Mouse (Mus musculus) right cerebral cortex, postnatal 4 days (tissue): ENCODE measurements at regions not wholly inside any gene's neighbourhood (a gene's known extent, or its start where the extent isn't known, plus 50 kb on each side); places are given as distances from the start of the nearest gene placed in this dataset.
"Not testable (repeated sequence)": the region's sequence is repeated elsewhere in the genome, so short reads cannot be mapped to it uniquely, and the experiment has no call there.

Source experiments
- DNase-seq: peaks from one replicate; pipeline ENCODE4 v3.0.0-alpha.2; 2022

DNA sequence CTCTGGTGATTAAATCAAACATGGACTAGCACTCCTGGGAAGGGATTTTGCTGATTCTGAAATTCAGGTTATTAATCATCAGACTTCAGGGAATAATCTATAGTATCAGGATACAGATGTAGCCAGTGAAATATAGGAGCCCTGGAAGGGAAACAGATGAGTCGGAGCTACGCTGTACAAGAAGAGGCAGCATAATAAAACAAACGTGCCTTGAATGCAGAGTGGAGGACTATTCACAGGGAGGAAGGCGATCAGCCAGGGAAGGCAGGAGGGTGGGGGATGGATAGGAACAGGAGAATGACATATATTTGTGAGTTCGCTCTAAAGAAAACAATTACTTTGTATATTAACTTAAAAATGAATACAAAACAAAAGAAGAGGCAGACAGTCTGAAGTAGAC lies 286.6 kb upstream of the Got2 start:
- DNase-seq, result no peak

DNA sequence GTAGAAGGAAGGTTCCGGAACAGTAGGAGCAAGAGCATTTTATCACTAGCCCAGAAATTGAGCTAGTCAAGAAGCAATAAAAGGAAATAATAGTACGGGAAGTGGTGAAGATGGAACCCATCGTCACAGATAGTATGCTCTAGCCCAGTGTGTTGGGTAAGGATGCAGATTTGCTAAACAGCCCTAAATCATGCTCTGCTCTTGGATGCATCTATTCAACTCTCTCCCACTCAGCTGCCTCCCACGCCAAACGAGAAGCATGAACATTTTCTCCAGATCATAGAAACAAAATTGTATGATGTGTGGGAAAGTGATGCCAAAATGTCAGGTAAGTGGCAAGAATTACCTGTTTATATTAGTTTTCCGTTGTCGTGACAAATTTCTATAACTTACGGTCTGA lies 276.6 kb upstream of the Got2 start:
- DNase-seq, result no peak

DNA sequence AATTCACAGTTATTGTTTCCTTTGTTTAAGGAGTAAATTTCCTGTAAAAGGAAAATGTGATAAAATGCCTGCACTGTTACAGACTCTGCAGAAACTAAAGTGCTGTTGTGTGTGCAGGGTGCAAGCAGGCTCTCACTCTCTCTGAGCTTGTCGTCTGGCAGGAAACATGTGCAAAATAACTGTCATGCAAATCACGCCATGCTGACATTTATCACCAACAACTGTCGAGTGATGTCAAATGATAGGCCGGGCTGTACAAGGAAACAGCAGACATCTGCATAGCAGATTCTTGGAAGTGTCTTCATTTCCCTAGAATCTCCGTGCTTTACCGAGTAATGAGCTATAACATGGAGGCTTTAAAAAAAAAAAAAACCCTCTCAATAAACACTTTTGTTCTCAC lies 271.6 kb upstream of the Got2 start:
- DNase-seq, result no peak

DNA sequence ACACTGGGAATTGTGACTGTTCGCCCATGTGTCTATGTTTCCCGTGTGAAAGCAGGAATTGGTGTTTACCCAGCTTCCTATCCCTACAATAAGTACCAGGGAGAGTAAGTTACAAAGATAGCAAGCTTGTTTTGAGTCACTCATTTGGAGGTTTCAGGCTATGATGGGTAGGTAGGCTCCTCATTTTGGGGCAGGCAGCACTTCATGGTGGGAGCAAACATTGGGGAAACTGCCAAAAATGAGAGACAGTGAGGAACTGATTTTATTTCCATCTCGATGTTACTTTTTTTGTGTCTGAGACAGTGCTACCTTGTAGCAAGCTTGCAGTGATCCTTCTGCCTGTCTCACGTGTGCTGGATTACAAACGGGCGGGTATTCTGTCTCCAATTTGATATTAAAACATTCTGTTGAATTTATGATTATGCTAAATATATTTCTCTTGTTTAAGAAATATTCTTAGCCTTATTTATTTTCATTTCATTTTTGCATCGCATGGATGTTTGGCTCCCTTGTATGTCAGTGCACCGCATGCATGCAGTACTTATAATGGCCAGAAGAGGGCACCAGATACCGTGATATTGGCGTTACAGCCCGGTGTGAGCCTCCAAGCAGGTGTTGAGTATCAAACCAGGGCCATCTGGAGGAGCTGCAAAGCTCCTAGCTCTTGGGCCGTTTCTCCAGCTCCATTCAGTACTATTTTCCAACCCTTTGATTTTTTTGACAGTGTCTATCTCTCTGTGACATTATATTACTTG lies 264.3 kb upstream of the Got2 start:
- DNase-seq, result peak; percentile 72

DNA sequence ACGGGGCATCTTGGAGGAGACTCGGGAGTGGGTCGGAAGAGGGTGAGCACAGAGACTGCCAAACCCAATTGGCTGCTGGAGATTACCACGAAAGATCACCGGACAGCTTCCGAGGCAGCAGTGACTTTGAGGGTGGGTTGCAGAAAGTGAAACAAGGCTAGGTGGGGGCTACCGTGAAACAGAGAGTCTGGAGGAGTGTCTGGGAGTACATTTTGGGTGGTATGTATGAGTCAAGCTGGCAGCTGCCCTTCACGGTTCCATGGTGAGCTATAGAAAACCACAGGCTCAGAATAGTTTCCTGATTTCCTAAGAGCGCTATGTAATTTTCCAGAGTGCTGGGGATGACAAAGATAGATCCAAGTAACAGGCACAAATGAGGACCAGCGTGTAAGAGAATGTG lies 263.7 kb upstream of the Got2 start:
- DNase-seq, result peak; percentile 8

DNA sequence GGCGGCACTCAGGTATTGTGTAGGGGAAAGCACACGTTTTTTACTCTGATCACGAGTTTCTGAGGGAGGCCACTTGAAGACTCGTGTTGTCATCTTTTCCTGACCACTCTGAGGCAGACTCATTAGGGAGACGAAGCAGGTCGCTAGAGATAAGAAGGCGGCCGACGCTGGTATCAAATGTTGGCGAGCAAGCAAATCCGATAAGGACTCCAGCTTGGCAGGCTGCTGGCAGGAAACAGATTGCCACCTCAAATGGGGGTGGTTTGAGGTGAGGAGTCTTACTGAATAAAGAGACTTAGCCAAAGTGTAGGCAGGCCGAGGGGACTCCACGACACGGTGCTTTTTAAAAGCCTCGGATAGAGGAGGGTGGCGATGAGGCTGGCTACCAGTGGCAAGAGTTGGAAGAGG lies 262.7 kb upstream of the Got2 start:
- DNase-seq, result peak; percentile 23

DNA sequence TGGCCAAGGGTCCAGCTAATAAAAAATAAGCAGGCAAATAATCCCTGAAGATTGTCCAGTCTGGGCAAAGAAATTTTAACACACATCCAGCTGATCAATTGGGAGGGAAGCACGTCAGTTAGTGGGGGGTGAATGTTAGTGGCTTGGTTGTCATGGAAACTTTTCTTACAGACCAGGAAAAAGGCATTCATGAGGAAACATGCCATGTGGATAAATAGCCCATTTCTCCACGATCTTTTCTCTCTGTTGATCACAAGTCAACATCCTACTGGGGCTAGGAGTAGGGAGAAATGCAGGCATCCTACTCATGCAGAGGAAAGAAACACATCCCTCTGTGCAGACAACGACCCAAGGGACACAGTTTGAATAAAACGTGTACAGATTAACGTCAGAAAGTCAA lies 243.8 kb upstream of the Got2 start:
- no peak for DNase-seq

DNA sequence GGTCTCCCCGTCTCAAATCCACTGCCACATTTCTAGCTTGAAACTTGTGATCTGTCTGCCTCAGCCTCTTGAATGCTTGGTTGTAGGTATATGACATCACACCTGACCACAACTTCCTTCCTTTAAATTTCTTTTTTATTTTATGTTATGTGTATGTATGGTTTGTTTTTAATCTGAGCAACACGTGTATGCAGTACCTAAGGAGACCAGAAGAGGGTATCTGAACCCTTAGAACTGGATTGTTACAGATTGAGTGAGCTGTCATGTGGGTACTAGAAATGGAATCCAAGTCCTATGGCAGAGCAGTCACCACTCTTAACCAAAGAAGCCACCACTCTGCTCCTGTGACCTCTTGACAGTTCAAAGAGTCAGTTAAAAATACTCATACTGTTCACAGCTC lies 240.0 kb upstream of the Got2 start:
- DNase-seq, result no peak

DNA sequence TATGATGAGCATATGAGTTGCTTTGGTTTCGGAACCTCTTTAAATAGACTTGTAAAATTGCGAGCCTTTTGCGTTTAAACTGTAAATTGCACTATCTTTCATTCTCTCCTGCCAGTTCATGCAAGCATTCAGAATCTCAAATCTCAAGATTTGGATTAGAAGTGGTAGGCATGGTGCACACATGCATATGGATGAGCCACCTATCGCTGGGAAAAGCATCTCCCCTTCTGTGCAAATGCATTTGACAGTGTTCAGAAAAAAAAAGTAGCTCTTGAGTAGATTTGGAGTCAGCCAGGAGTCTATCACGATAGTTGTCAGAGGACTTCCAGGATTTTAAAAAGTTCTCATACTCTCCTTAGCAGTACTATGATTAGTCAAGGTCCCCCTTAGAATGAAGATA lies 212.5 kb upstream of the Got2 start:
- no peak for DNase-seq

DNA sequence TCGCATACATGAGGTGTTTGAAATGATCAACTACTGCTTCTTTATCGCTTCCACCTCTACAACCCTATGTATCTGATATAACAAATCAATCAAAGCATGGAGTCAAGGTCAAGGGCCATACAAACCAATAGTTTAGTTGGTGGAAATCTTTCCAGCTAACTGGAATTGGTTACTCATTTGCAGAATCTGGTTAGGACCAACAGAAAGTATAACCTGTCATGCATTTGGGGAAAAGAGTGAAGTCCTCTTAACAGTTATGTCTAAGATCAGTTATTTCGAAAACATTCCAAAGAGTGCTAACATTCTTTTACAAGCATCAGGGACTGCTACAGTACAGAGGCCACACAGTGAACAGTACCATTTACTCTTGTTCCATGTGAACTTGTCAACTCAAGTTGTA lies 204.6 kb upstream of the Got2 start:
- DNase-seq, result no peak

DNA sequence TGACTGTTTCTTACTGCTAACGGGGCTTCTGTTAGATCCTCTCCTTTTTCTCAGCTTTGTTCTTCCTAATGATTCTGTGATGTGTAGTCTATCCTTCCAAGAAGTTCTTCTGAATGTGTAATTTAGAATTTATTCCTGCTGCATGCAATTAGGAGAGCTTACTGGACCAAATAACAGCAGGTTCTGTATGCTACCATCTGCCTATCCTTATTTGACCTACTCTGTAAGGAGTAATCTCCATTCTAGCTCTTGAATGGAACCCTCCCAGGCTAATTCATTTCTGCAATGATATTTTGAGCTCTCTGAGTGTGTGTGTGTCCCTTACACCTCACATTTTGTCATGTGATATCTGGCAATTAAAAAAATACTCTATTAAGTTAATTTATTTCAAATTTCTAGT lies 201.9 kb upstream of the Got2 start:
- DNase-seq, result no peak

DNA sequence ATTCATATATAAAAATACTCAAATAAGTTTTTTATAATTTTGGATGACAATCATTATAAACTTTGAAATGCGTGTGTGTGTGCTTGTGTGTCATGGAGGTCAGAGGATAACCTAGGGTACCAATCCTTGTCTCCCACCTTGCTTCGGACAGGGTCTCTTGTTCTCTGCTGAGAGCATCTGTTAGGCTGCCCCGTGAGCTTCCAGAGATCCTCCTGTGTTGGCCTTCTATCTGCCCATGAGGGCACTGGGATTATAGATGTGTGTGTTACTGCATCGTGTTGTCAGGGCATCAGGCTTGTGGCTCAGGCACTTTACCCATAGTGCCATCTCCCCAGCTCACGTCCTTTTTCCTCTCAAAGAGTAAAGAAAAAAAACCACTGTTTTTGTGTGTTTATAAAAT lies 180.0 kb upstream of the Got2 start:
- DNase-seq, result no peak

DNA sequence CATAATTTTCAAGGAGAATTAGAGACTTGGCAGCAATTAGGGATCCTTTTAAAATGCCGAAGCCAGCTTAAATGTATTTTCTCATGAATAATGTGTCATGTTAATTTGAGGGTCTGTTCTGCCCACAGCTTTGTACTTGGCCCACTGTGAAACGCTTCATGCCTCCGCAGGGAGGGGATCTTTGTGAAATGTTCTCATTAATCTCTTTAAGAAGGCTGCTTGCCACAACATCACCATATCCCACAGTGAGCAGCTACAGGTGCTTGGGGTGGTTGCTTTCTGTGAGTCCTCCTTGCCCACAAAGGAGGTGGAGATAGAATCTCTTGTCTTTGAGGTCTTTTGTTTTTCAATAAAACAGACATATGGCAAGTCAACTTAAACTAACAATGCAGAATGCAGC lies 159.3 kb upstream of the Got2 start:
- no peak for DNase-seq

DNA sequence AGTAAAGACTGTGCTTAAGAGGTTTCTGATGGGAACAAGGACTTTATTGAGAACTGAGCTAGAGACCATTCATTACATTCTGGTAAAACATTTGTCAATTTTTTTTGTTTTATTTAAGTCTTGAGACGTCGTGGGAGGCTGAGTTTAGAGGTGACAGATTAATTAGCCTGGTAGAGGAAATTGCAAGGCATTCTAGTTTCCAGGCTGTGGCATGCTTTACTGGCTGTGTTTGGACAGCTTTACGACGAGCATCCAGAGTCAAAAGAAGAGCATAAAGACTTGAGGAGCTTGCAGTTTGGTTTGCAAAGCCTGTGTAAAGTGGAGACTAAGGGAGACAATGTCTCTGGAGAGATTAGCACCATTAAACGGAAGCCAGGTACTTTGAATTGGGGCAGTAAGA lies 154.0 kb upstream of the Got2 start:
- DNase-seq, result no peak

DNA sequence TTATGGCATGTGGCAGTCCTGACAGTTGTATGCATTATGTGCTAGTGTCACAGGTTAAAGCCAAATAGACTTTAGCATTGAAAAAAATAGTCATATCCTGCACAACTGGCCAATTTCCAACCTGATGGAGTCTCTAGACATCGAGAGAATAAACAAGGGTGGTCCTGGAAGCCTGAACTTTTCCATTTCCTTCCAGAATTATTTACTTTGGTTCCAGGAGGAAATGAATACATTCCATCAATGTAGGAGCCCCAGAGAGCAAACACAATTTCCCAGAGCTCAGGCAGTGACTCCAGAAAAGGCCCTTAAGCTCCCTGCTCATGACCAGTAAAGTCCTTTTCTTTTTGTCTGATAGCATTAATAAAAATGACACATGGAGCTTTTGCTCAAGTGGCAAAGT lies 151.9 kb upstream of the Got2 start:
- DNase-seq, result no peak

DNA sequence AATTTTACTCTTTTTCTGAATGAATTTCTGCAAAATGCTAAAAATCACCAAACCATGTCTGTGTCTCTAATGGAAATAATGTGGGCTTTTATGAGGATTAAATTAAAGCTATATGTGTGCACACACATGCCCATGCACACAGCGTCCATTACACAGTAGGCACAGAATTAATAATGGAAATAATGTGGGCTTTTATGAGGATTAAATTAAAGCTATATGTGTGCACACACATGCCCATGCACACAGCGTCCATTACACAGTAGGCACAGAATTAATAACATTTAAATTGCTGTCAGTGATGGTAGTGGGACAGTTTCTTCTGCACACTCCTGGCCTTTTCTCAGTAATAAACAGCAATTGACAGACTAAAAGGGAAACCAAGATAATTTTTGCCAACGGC lies 130.4 kb upstream of the Got2 start:
- not testable (repeated sequence) for DNase-seq

DNA sequence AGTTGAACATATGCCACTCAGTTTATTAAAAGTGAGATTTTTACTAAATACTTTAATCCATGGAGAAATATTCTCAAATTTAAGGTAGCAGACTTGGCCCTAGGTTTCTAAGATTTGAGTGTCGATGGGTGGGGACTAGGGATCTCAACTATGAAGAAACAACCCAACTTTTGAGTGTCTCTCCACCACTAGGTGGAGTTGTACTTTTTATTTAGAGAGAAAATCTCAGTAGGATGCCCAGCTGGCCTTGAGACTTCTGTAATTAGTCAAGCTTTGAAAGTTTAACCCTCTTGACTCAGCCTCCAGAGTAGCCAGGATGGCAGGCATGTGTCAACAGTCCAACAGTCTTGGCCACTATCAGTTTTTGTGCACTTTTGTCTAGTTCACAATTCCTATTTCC lies 123.7 kb upstream of the Got2 start:
- no peak for DNase-seq

DNA sequence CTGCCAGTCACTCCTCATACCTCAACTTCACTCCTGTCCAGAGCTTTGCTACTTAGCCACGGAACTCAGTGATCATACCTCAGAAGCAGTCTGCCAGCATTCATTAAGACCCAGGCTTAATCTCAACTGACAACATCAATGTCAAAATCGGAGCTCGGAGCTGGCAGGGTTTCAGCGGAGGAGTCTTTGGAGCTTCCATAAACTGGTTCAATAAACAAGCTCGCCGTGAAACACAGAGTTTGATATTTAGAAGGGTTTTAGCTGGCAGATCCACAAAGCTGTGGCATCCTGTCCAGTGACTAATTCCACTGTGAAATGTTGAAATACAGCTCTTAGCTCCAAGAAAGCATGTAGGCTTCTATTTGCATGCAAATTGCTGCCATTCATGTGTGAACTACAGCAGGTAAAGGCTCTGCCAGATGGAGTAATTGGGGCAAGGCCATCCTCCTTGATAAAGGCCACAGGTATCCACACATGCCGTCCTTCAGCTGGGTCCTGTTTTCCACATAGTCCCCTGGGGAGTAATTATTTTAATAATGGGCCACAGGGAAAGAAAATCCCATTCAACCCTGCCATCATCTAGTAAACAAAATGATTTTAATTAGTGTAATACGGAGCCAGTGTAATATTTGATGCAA lies 103.6 kb upstream of the Got2 start:
- peak; percentile 9 for DNase-seq

DNA sequence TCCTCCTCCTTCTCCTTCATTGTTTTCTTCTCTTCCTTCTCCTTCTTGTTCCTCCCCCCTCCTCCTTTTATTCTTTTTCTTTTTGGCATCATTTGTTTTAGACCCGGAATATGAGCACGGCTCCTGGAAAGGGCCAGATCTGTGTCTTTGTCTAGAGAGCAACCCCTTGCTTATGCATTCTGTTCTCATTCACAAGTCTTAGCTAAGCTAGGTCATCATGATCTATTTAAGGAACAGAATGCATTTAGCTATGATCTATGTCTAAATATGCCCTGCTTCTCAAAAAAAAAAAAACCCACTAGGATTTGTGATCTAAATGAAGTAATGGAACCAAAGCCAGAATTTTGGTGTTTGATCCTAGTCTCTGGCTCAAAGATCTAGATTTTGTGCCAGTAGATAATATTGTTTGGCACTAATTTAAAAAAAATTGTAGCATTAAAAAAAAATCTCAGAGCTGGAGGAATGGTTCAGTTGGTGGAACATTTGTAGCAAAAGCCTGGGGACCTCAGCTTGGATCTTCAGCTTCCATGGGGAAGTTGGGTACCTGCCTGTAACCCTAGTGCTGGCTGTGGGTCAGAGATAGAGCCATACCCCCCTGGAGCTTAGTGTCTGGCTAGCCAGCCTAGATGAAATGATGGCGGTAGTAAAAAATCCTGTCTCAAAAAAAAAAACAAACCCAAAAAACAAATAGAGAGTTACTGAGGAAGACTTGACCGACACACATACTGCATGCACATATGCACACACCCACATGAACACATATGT lies 100.5 kb upstream of the Got2 start:
- DNase-seq, result no peak

DNA sequence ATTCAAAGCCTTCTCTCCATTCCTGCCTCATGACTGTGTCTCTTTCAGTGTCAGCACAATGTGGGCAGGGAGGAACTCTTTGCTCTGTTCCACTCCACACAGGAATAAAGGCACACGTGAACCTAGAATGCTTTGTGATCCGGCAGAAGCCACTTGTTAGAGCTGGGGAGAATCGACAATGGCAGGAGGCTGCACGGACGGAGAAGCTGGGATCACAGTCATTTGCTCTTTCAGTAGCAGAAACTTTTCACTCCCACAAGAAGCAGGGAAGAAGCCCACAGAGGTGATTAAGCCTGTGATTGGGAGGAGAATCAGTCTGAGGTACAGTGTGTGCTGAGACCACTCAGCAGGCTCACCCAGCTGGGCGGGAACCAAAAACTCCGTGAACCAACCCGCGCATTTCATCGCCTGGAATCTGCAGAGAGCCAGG lies 98.7 kb upstream of the Got2 start:
- peak; percentile 15 for DNase-seq

DNA sequence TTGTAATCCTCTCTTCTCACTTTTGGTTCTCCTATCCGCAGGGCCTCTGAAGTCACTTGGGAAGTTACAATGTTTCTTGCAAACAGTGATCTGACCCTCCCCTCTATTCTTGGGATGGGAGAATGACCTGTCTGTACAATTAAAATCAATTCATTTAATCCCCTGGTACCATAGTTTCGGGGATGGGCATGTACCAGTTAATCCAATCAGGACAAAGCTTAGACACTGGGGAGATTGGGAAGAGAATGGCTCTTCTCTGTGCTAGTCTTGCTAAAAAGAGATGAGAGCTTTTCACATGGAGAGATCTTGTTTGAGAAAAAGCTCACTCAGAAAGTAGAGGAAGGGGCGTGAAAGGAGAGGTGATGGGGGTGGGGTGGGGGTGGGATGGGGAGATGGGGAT lies 98.1 kb upstream of the Got2 start:
- DNase-seq, result no peak

DNA sequence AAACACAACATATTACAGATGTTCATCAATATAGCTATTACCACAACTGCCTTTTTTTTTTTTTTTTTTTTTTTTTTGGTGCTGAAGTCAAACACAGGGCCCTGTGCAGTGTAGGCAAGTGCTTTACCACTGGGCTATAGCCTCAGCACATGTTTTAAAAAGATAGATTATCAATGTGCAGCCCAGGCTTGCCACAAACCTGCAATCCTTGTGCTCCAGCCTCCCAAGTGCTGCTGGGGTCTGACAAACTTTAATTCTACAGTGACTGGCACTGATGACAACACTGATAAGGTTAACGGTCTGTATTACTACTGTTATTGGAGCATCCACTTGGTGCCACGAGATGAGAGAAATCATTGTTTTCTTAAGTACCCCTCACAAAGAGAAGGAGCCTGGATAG lies 95.3 kb upstream of the Got2 start:
- DNase-seq, result no peak

DNA sequence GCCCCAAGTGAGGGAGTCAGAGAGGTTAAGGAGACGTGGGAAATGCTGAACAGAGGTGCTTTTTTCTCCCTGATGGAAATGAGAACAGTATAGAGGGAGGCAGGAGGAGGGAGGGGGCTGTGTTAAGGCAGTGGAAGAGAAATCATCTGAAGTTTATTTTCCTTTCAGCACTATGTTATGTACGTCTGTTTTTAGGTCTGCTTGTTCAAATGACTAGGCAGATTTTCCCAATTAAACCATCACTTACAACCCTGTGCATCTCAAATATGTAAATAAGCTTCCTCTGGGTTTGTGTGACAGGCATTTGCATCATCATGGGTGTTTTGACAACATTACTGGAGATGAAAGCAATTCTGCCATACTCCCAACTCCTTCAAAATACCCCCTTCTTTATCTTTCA lies 92.1 kb upstream of the Got2 start:
- no peak for DNase-seq

DNA sequence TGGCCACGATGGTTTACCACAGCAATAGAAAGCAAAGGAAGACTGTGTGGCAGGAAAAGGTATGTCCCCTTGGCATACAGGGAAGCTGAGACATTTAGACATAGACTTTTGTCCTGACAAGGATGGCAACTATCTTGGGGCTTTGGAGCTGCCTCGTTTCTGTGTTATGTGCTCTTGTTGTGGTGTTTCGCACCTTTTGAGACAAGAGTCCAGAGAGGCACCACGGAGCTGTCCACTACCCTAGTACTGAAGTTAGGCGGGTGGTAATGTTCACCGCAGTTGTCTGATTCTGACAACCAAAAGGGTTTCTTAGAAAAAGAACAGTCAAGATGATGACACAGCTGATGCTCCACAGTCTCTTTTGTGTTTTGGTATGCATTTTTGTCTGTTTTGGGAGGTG lies 90.9 kb upstream of the Got2 start:
- DNase-seq, result no peak
